Mouse (Mus musculus) right cerebral cortex, adult 2 months (tissue): ENCODE measurements around the gene Azi2.

Experiments used
- DNase-seq, 2 experiments: peaks; one replicate each; pipeline ENCODE4 v3.0.0; 2021 to 2022; ENCODE audit warnings: low spot score in 2 of 2

Gene Azi2

GRCm38 (mm10) chr9:118082575-118083431 lies 42.5 kb downstream of the Azi2 start:
- DNase-seq, result no peak

- DNase-seq, result no peak
Observed at GRCm38 (mm10) chr9:118083834-118084233, 43.5 kb downstream of the Azi2 start.

GRCm38 (mm10) chr9:118099395-118099794 lies 59.1 kb downstream of the Azi2 start:
- no peak for DNase-seq

- no peak for DNase-seq
Observed at GRCm38 (mm10) chr9:118100484-118100883, 60.2 kb downstream of the Azi2 start.

GRCm38 (mm10) chr9:118101802-118102201 lies 61.5 kb downstream of the Azi2 start:
- no peak for DNase-seq

- DNase-seq, result peak; percentile 11 to 29
Observed at GRCm38 (mm10) chr9:118108527-118109011, 68.3 kb downstream of the Azi2 start.

- DNase-seq, result no peak
Observed at GRCm38 (mm10) chr9:118109697-118110359, 69.5 kb downstream of the Azi2 start.

GRCm38 (mm10) chr9:118110360-118110710 lies 70.0 kb downstream of the Azi2 start:
- DNase-seq, result no peak
